Mouse (Mus musculus): ENCODE results near the gene Retnlb. TPM values are rescaled to one million over a fixed set of nuclear protein-coding genes. Genes with fewer than 3 reads are reported as not detected.

The Retnlb gene
- not detected for polyA plus RNA-seq (2021)

DNA sequence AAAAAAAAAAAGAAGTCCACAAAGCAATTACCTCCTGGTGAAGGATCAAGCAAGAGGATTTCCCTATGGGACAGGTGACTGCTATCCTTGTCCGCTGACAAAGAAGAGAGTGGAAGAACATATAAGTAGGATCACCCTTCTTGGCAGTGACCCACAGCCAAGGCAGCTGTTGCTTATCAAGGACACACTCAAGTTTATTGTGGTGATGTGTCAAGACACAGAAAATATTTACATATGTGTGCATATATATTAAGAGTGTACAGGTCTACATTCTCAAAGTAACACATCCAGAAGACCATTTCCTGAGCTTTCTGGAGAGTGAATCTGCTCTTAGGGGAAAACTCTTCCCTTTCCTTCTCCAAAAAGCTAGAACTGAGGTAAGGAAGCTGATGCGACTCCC is at the start of gene Retnlb:
Retnlb (plus strand) TSS at position 162 of the 400 bp plus-strand sequence.
- POLR2A ChIA-PET, result no interaction called here
- H3K27me3 ChIP-seq, result no peaks in the 10 kb centered on the region
- no peak for DNase-seq (ENCODE audit: low read depth, low spot score)
- in situ Hi-C loops (cut with MboI; ENCODE audit: low pct_unique_long_range_greater_than_20kb), result no loop called here
- ATAC-seq, result no peak
- CTCF ChIA-PET, result interaction anchor here (1.6 kb wide), 1 partner anchor 31 kb away, joined by 3 read pairs; no protein-coding TSS in a partner anchor
- no peak for TF ChIP-seq CTCF (IDR thresholded peaks at IDR 0.05)

DNA sequence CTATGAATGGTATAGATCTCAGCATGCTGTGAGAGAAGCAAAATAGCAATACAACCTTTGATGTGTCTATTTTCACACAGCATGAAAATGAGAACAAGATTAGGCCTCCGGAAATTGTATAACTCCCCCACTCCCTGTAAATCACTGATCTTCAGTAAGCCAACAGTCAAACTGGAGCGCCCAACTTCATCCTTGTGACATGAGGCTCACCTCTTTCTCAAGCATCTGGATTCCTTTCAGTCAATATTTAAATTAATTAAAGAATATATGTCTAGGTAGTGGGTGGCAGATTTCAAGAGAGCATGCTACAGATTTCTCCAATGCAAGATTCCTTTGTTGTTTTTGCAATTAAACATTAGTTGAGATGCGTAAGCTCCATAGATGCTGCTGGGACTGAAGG is 47.5 kb upstream of the Retnlb start:
- POLR2A ChIA-PET, result no interaction called here
- no peak for ATAC-seq
- CTCF ChIA-PET, result no interaction called here
- DNase-seq (ENCODE audit: low read depth, low spot score), result no peak
- in situ Hi-C loops (cut with MboI; ENCODE audit: low pct_unique_long_range_greater_than_20kb), result no loop called here
- no peaks in the 10 kb centered on the region for H3K27me3 ChIP-seq
- TF ChIP-seq CTCF (IDR thresholded peaks at IDR 0.05), result no peak

DNA sequence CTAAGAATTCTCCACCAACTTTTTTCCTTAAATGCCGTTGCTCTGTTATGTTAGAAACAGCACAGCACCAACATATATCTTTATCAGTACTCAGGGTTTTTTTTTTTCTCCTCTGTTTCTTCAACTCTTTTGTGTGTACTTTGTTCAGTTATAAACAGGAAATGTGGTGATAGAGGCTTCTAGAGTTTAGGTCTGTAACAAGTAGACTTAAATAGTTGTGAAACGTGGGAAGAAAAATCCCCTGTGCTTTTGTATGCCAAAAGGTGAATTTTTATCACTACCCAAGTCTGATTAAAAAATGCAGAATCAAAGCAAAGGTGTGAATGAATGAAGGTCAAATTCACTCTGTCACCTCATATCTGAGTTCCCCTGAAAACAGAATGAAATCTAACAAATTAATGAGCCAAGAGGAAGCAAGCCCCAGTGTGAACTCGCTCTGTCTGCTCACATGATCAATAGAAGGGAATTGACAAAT is 44.6 kb upstream of the Retnlb start, which contains the start of gene Trat1:
Trat1 (minus strand) TSS at position 51 of the 475 bp plus-strand sequence.
- ChIA-PET POLR2A (no interaction called here), CTCF (no interaction called here)
- no peak for DNase-seq (ENCODE audit: low read depth, low spot score)
- no peak for ATAC-seq
- H3K27me3 ChIP-seq, result no peaks in the 10 kb centered on the region
- in situ Hi-C loops (cut with MboI; ENCODE audit: low pct_unique_long_range_greater_than_20kb), result no loop called here
- no peak for TF ChIP-seq CTCF (IDR thresholded peaks at IDR 0.05)

DNA sequence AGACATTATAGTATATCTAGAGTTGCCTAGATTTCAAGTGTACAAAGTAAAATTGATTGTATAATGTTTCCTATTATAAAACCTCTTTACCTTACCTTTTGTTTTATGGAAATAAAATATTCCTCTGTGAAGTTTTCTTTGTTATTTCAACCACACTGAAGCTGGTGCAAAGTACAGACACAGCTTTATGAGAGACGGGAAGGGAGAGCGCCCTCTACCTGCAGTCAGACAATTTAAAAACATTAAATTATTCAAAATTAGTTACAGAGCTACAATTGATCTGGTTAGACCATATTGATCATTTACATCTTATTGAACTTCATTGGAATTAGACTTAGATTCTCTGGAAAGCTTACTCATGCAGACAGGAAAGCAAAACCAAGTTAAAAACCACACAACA is 39.4 kb upstream of the Retnlb start:
- no peak for ATAC-seq
- no peak for TF ChIP-seq CTCF (IDR thresholded peaks at IDR 0.05)
- in situ Hi-C loops (cut with MboI; ENCODE audit: low pct_unique_long_range_greater_than_20kb), result no loop called here
- DNase-seq (ENCODE audit: low read depth, low spot score), result no peak
- ChIA-PET CTCF (no interaction called here), POLR2A (no interaction called here)
- no peaks in the 10 kb centered on the region for H3K27me3 ChIP-seq

DNA sequence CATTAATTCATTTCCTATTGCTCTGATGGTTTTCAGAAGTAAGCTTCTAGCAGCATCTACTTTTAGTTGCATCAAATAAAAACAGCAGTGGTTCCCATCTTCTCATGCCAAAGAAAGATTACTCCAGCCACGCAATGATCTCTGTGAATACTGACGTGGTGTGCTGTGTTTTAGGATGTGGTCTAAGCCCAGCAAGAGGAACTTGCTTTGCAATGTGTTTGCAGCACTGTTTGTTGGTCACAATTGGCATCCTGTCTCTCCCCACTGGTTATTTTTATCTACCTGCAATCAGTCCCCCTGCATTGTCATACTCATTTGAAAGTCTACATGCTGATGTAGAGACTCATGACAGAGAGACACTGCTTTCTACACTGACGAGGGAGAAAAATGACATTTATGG is 30.4 kb upstream of the Retnlb start:
- POLR2A ChIA-PET, result no interaction called here
- no peak for TF ChIP-seq CTCF (IDR thresholded peaks at IDR 0.05)
- DNase-seq (ENCODE audit: low read depth, low spot score) (no peak), ATAC-seq (no peak)
- CTCF ChIA-PET, result interaction anchor here (1.3 kb wide), 1 partner anchor 31 kb away, joined by 3 read pairs; the partner anchor contains the start of gene Retnlb
- in situ Hi-C loops (cut with MboI; ENCODE audit: low pct_unique_long_range_greater_than_20kb), result no loop called here
- no peaks in the 10 kb centered on the region for H3K27me3 ChIP-seq

DNA sequence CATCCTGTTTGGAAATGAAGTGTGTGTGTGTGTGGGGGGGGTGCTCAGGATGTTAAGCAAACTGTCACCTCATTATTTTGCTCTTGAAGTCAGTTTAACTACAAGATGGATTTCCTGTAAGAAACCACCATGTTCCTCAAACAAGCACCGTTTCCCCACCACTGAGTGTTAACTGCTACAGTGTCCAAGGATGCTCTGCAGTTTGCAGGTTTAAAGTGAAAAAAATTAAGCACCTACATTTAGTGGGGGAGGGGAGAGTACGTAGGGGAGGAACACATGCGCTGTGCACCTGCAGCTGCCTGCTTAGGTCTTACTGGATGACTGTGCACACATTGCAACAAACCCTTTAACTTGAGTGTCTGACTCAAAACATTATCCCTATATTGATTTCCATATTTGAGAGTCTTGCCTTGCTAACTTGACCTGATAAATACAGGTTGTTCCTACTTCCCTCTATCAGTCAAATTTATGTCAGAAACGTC is 27.9 kb upstream of the Retnlb start:
- TF ChIP-seq CTCF (IDR thresholded peaks at IDR 0.05), result no peak
- no peak for DNase-seq (ENCODE audit: low read depth, low spot score)
- POLR2A ChIA-PET, result no interaction called here
- CTCF ChIA-PET, result interaction anchor here (0.9 kb wide), 1 partner anchor 8 kb away, joined by 3 read pairs; no protein-coding TSS in a partner anchor
- in situ Hi-C loops (cut with MboI; ENCODE audit: low pct_unique_long_range_greater_than_20kb), result no loop called here
- H3K27me3 ChIP-seq, result no peaks in the 10 kb centered on the region
- ATAC-seq, result no peak

DNA sequence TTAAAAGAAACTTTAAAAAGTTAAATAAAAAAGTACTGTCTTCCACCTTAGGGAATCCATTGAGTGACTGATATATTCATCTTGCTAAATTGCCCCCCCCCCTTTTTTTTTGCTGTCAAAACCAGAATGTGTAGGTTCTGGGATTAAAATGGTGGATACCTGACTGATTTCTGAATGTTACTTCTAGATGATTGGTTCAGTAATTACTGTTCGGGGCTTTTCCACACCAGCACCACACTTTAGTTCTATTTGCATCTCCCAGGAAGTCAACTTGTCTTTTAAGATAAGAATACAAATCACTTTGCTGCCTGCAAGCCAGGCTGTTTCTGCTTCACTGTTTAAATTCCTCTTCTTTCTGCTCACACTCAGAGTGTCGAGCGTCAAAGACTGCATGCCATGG is 18.4 kb upstream of the Retnlb start:
- ChIA-PET CTCF (no interaction called here), POLR2A (no interaction called here)
- H3K27me3 ChIP-seq, result no peaks in the 10 kb centered on the region
- no peak for TF ChIP-seq CTCF (IDR thresholded peaks at IDR 0.05)
- in situ Hi-C loops (cut with MboI; ENCODE audit: low pct_unique_long_range_greater_than_20kb), result no loop called here
- DNase-seq (ENCODE audit: low read depth, low spot score) (no peak), ATAC-seq (no peak)

DNA sequence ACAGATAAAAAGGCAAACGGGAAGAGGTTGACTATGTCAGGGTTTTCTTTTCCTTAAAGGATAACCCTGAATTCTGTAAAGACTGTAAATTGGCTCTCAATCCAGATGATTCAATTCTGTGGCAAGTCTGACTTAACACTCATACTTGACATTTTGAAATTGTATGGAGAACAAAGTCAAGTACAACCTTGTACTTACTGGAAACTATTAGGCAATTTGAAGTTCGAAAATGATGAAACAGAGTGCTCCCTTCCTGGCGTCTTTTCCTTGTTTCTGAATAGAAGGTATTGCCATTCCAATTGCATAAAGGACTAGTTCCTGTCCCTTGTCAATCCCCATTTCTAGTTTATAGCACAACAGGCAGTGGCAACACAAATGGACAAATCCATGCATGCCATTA is 17.2 kb upstream of the Retnlb start:
- H3K27me3 ChIP-seq, result no peaks in the 10 kb centered on the region
- DNase-seq (ENCODE audit: low read depth, low spot score), result no peak
- no peak for TF ChIP-seq CTCF (IDR thresholded peaks at IDR 0.05)
- no peak for ATAC-seq
- CTCF ChIA-PET, result no interaction called here
- POLR2A ChIA-PET, result no interaction called here
- in situ Hi-C loops (cut with MboI; ENCODE audit: low pct_unique_long_range_greater_than_20kb), result no loop called here

DNA sequence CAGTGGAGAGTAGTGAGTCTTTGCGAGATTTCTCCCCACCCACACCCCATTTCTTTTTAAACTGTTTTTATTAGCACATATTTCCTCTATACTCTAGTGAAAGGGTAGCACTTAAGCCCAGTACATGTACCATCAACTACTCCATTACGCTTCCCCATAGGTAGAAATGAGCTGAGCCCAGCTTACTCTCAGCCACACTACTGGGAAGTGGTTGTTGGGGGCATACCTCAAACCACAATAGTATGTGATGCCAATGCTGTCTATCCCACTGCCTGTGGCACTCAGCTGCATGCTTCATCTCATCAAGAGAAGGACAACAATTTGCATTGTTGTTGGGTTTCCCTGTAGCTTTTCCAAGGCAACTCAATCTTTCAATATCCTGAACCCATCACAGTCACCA is 15.8 kb upstream of the Retnlb start:
- no peak for TF ChIP-seq CTCF (IDR thresholded peaks at IDR 0.05)
- ATAC-seq (no peak), DNase-seq (ENCODE audit: low read depth, low spot score) (no peak)
- in situ Hi-C loops (cut with MboI; ENCODE audit: low pct_unique_long_range_greater_than_20kb), result no loop called here
- POLR2A ChIA-PET, result no interaction called here
- no peaks in the 10 kb centered on the region for H3K27me3 ChIP-seq
- CTCF ChIA-PET, result no interaction called here

DNA sequence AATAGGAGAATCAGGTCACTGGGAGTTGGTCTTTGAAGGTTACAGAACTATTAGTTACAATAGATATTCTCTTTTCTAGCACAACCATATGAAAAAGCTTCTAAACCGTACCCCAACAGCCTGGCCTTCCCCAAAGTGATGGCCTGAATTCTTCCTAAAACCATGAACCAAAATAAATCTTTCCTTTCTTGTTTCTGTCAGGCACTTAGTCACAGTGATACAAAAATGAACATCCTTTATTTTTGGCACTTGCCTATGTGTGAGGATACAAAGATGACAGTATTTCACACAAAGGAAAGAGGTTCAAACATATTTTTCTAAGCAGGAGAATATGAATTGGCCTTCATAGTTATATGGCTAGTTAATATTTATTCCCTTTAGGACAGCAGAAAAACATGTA is 11.2 kb upstream of the Retnlb start:
- no peak for TF ChIP-seq CTCF (IDR thresholded peaks at IDR 0.05)
- no peak for ATAC-seq
- in situ Hi-C loops (cut with MboI; ENCODE audit: low pct_unique_long_range_greater_than_20kb), result no loop called here
- H3K27me3 ChIP-seq, result peaks cover 4% of the 10 kb centered on the region
- no peak for DNase-seq (ENCODE audit: low read depth, low spot score)
- CTCF ChIA-PET, result no interaction called here
- POLR2A ChIA-PET, result no interaction called here

DNA sequence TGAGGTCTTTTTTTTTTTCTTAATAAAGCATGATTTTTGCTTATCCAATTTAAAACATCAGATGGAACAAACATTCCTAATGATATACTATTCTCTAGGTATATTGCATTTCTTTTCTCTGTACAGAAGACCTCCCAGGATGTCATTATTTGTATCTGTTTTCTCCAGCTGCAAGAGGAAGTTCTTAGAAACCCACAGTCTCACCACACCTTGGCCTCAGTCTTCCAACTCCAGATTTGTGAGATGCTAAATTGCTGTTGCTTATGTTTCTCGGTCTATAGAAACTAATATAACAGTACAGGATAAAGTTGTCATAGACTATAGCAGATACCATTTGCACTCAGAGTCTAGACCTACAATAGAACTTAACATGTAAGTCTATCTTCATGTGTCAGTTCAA is 10.1 kb upstream of the Retnlb start:
- in situ Hi-C loops (cut with MboI; ENCODE audit: low pct_unique_long_range_greater_than_20kb), result no loop called here

DNA sequence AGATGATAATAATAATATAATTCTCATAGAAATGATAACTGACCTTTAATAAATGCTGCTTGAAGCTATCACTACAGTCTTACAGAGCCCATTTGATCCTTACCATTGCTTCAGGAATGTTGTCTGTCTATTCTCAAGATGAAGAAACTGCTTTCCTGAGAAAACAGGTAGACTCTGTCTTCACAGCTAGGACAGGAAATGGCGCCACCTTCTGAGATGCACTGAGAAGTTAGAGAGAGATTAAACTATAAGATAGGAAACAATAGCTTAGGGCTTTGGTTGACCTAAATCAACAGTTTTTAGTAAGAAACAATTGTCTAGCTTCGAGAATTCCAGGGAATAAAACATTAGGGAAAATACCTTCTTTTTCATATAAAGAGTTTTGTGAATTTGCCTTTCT is 7.3 kb upstream of the Retnlb start:
- in situ Hi-C loops (cut with MboI; ENCODE audit: low pct_unique_long_range_greater_than_20kb), result no loop called here
- no peak for DNase-seq (ENCODE audit: low read depth, low spot score)

More for the DNA sequence above, 10.1 kb upstream of the Retnlb start:
- ChIA-PET POLR2A (no interaction called here), CTCF (no interaction called here)
- no peak for TF ChIP-seq CTCF (IDR thresholded peaks at IDR 0.05)
- no peak for ATAC-seq
- peaks cover 4% of the 10 kb centered on the region for H3K27me3 ChIP-seq
- DNase-seq (ENCODE audit: low read depth, low spot score), result no peak

More for the DNA sequence above, 7.3 kb upstream of the Retnlb start:
- ChIA-PET POLR2A (no interaction called here), CTCF (no interaction called here)
- H3K27me3 ChIP-seq, result peaks cover 4% of the 10 kb centered on the region
- no peak for TF ChIP-seq CTCF (IDR thresholded peaks at IDR 0.05)
- ATAC-seq, result no peak

Data from Patski (cell line).